Mouse (Mus musculus): ENCODE measurements around the gene Agbl5.

The Agbl5 gene

GRCm38 (mm10) chr5:30920621-30921020 is 32.1 kb downstream of the Agbl5 start:
- DNase-seq: peak in 1 of 2 experiments; percentile 25

GRCm38 (mm10) chr5:30921256-30922033 is 33.0 kb downstream of the Agbl5 start, which contains the start of gene Khk:
TSS of gene Khk (plus strand) at chr5:30921431.
- peak; percentile 95 to 98 for DNase-seq

GRCm38 (mm10) chr5:30922581-30923041 is 34.1 kb downstream of the Agbl5 start:
- peak in 1 of 2 experiments; percentile 22 for DNase-seq

GRCm38 (mm10) chr5:30923119-30923518 is 34.6 kb downstream of the Agbl5 start:
- no peak for DNase-seq

GRCm38 (mm10) chr5:30924614-30925013 is 36.1 kb downstream of the Agbl5 start:
- DNase-seq: no peak

GRCm38 (mm10) chr5:30925217-30925616 is 36.7 kb downstream of the Agbl5 start:
- DNase-seq: no peak

GRCm38 (mm10) chr5:30926073-30926472 is 37.6 kb downstream of the Agbl5 start:
- DNase-seq: no peak

- peak in 1 of 2 experiments; percentile 56 for DNase-seq
Measured at GRCm38 (mm10) chr5:30927945-30928529, 39.5 kb downstream of the Agbl5 start.

GRCm38 (mm10) chr5:30930121-30930520 is 41.6 kb downstream of the Agbl5 start:
- DNase-seq: peak; percentile 84 to 91

GRCm38 (mm10) chr5:30930846-30931245 is 42.4 kb downstream of the Agbl5 start:
- DNase-seq: peak; percentile 30 to 54

- DNase-seq: no peak
Measured at GRCm38 (mm10) chr5:30931378-30931777, 42.9 kb downstream of the Agbl5 start.

GRCm38 (mm10) chr5:30933705-30934104 is 45.2 kb downstream of the Agbl5 start:
- DNase-seq: no peak

GRCm38 (mm10) chr5:30934725-30935461 is 46.4 kb downstream of the Agbl5 start:
- DNase-seq: peak in 1 of 2 experiments; percentile 7

- DNase-seq: no peak
Measured at GRCm38 (mm10) chr5:30943004-30943403, 54.5 kb downstream of the Agbl5 start.

- no peak for DNase-seq
Measured at GRCm38 (mm10) chr5:30944344-30944743, 55.9 kb downstream of the Agbl5 start.

- peak; percentile 76 to 87 for DNase-seq
Measured at GRCm38 (mm10) chr5:30944956-30945781, 56.7 kb downstream of the Agbl5 start, which contains the start of gene Cgref1. TSS of gene Cgref1 (minus strand) at chr5:30945591.

- DNase-seq: no peak
Measured at GRCm38 (mm10) chr5:30948620-30949019, 60.1 kb downstream of the Agbl5 start.

- peak; percentile 86 to 92 for DNase-seq
Measured at GRCm38 (mm10) chr5:30949654-30950326, 61.3 kb downstream of the Agbl5 start.

- DNase-seq: peak; percentile 41 to 67
Measured at GRCm38 (mm10) chr5:30950451-30950850, 62.0 kb downstream of the Agbl5 start.

GRCm38 (mm10) chr5:30950922-30951321 is 62.4 kb downstream of the Agbl5 start:
- DNase-seq: no peak

- no peak for DNase-seq
Measured at GRCm38 (mm10) chr5:30951706-30952105, 63.2 kb downstream of the Agbl5 start.

GRCm38 (mm10) chr5:30952551-30952950 is 64.1 kb downstream of the Agbl5 start:
- DNase-seq: no peak
